Mouse (Mus musculus): ENCODE data around the gene Olfr288. TPM values are rescaled to one million over a fixed set of nuclear protein-coding genes. Genes with fewer than 3 reads are reported as not detected.

The Olfr288 gene
- total and polyA plus RNA-seq, 2 experiments from 2014 or later: not detected

GRCm38 (mm10) chr15:98177320-98177719 lies 18.0 kb downstream of the Olfr288 start:
- no peaks in the 10 kb centered on the region for H3K27me3 ChIP-seq (ENCODE audit: insufficient read depth, low read length)
- H3K27ac ChIP-seq (ENCODE audit: low read depth, low read length): no peak overlapping the region
- no peak overlapping the region for H3K4me3 ChIP-seq (ENCODE audit: low read depth, low read length)
- no peaks in the 10 kb centered on the region for H3K4me1 ChIP-seq (ENCODE audit: insufficient read depth)
- WGBS: 82% methylated on average over 3 of the region's 3 CpGs
- no peak overlapping the region for H3K4me2 ChIP-seq (ENCODE audit: low read depth)
- DNase-seq (no peak), ATAC-seq (no peak)
- H3K9ac ChIP-seq: no peak overlapping the region
- H3K36me3 ChIP-seq (ENCODE audit: insufficient read depth): no peaks in the 10 kb centered on the region
- no peak for TF ChIP-seq CTCF (IDR thresholded peaks at IDR 0.05; ENCODE audit: low read depth)
- H3K9me3 ChIP-seq (ENCODE audit: low read length): no peaks in the 10 kb centered on the region

GRCm38 (mm10) chr15:98173821-98174220 lies 21.5 kb downstream of the Olfr288 start:
- H3K4me2 ChIP-seq (ENCODE audit: low read depth): 0 out of 2 replicates have a peak overlapping the region, but pooled peaks have one; percentile 3
- H3K36me3 ChIP-seq (ENCODE audit: insufficient read depth): no peaks in the 10 kb centered on the region
- H3K27ac ChIP-seq (ENCODE audit: low read depth, low read length): no peak overlapping the region
- peak; percentile 80 for TF ChIP-seq CTCF (IDR thresholded peaks at IDR 0.05; ENCODE audit: low read depth)
- no peaks in the 10 kb centered on the region; the same call in 1 of the 2 replicates for H3K27me3 ChIP-seq (ENCODE audit: insufficient read depth, low read length)
- no peak overlapping the region for H3K9ac ChIP-seq
- no peaks in the 10 kb centered on the region for H3K9me3 ChIP-seq (ENCODE audit: low read length)
- 15% methylated on average over 8 of the region's 8 CpGs for WGBS
- H3K4me1 ChIP-seq (ENCODE audit: insufficient read depth): peaks cover 7% of the 10 kb centered on the region; the same call in 1 of the 2 replicates
- ATAC-seq (no peak), DNase-seq (peak; percentile 86)
- H3K4me3 ChIP-seq (ENCODE audit: low read depth, low read length): no peak overlapping the region

DNA sequence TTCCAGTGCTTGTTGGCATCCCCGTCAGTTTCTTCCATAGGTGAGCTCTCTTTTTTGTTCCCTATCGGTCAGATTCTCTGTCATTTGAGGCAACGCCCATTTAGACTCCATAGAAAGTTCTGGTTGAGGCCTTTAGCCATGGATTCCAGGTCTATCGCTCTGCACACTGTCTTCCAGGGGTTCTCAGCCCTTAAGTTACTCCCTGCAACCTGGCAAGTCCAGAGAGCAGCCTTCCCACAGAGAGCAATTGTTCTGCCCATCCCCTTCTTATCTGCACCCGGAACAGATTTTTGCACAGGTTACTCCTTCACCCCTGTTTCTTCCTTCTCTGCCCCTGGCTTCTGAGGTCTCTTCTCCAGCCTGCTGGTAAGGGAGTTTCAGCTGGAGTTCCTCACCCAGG lies 23.2 kb downstream of the Olfr288 start:
- no peak overlapping the region for H3K27ac ChIP-seq (ENCODE audit: low read depth, low read length)
- no peak overlapping the region for H3K9ac ChIP-seq
- 62% methylated on average over 5 of the region's 5 CpGs for WGBS
- no peak overlapping the region for H3K4me2 ChIP-seq (ENCODE audit: low read depth)
- no peak for DNase-seq
- no peak for ATAC-seq
- TF ChIP-seq CTCF (IDR thresholded peaks at IDR 0.05; ENCODE audit: low read depth): no peak
- no peaks in the 10 kb centered on the region for H3K36me3 ChIP-seq (ENCODE audit: insufficient read depth)
- H3K9me3 ChIP-seq (ENCODE audit: low read length): no peaks in the 10 kb centered on the region
- H3K4me1 ChIP-seq (ENCODE audit: insufficient read depth): peaks cover 11% of the 10 kb centered on the region; the same call in 1 of the 2 replicates
- H3K27me3 ChIP-seq (ENCODE audit: insufficient read depth, low read length): no peaks in the 10 kb centered on the region; the same call in 1 of the 2 replicates
- no peak overlapping the region for H3K4me3 ChIP-seq (ENCODE audit: low read depth, low read length)

DNA sequence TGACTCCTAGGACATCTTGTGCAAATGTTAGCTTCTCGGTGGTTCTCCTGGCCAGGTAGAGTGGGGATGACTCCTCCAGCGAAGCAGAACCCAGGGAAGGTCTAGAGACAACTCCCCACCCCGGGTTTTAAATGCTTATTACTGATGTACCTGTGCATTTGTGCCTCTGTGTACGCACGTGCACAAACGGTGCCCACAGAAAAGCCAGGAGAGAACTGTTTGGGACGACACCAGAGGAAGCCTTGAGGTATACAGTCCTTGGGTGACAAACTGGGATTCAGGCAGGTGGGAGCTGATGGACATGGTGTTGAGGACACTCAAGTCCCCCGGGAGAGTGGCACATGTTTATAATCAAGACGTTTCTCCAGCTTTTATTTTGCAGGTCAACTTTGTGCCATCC lies 24.4 kb downstream of the Olfr288 start:
- Histone ChIP-seq H3K36me3 (ENCODE audit: insufficient read depth) (no peaks in the 10 kb centered on the region), H3K9ac (no peak overlapping the region), H3K9me3 (ENCODE audit: low read length) (no peaks in the 10 kb centered on the region), H3K4me1 (ENCODE audit: insufficient read depth) (peaks cover 11% of the 10 kb centered on the region; the same call in 1 of the 2 replicates), H3K4me2 (ENCODE audit: low read depth) (peak overlapping the region; percentile 84), H3K27me3 (ENCODE audit: insufficient read depth, low read length) (no peaks in the 10 kb centered on the region; the same call in 1 of the 2 replicates), H3K27ac (ENCODE audit: low read depth, low read length) (no peak overlapping the region), H3K4me3 (ENCODE audit: low read depth, low read length) (no peak overlapping the region; the same call in 1 of the 2 replicates)
- ATAC-seq (no peak), DNase-seq (no peak)
- 77% methylated on average over 9 of the region's 9 CpGs for WGBS
- TF ChIP-seq CTCF (IDR thresholded peaks at IDR 0.05; ENCODE audit: low read depth): no peak

- Histone ChIP-seq H3K4me3 (ENCODE audit: low read depth, low read length) (peak overlapping the region; percentile 74), H3K36me3 (ENCODE audit: insufficient read depth) (no peaks in the 10 kb centered on the region), H3K9ac (peak overlapping the region; percentile 80; the same call in 1 of the 2 replicates), H3K4me2 (ENCODE audit: low read depth) (peak overlapping the region; percentile 84), H3K9me3 (ENCODE audit: low read length) (no peaks in the 10 kb centered on the region), H3K27ac (ENCODE audit: low read depth, low read length) (no peak overlapping the region), H3K27me3 (ENCODE audit: insufficient read depth, low read length) (no peaks in the 10 kb centered on the region; the same call in 1 of the 2 replicates), H3K4me1 (ENCODE audit: insufficient read depth) (peaks cover 11% of the 10 kb centered on the region; the same call in 1 of the 2 replicates)
- ATAC-seq (peak; percentile 34; the same call in 1 of the 2 replicates), DNase-seq (peak; percentile 44)
- TF ChIP-seq CTCF (IDR thresholded peaks at IDR 0.05; ENCODE audit: low read depth): peak; percentile 20; the same call in 1 of the 2 replicates
- WGBS: 25% methylated on average over 7 of the region's 7 CpGs
Measured at GRCm38 (mm10) chr15:98170365-98170764, 25.0 kb downstream of the Olfr288 start.

DNA sequence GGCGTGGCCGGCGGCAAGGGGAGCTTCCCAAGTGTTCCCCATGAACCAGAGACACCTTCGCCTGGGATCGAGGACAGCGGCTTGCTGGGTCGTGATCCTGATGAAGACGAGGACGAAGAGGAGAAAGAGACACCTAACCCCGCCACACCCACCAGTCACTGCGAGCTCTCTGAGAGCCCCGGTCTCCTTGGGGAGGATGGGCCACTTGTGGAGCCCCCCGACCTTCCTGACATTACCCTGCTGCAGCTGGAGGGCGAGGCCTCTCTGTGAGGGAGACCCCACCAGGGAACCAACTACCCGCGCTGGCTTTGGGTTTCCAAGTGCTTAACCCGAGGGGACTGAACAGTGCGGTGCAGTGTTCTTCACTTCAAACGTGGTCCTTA lies 26.7 kb downstream of the Olfr288 start:
- no peak for TF ChIP-seq CTCF (IDR thresholded peaks at IDR 0.05; ENCODE audit: low read depth)
- peaks cover 11% of the 10 kb centered on the region; the same call in 1 of the 2 replicates for H3K4me1 ChIP-seq (ENCODE audit: insufficient read depth)
- ATAC-seq: no peak
- no peaks in the 10 kb centered on the region for H3K9me3 ChIP-seq (ENCODE audit: low read length)
- no peak for DNase-seq
- WGBS: 6% methylated on average over 19 of the region's 19 CpGs
- H3K4me2 ChIP-seq (ENCODE audit: low read depth): peak overlapping the region; percentile 84
- no peak overlapping the region for H3K27ac ChIP-seq (ENCODE audit: low read depth, low read length)
- H3K27me3 ChIP-seq (ENCODE audit: insufficient read depth, low read length): no peaks in the 10 kb centered on the region; the same call in 1 of the 2 replicates
- peak overlapping the region; percentile 80 for H3K9ac ChIP-seq
- H3K4me3 ChIP-seq (ENCODE audit: low read depth, low read length): peak overlapping the region; percentile 74
- H3K36me3 ChIP-seq (ENCODE audit: insufficient read depth): no peaks in the 10 kb centered on the region
